Mouse (Mus musculus): ENCODE data around the gene Iqck. TPM values are rescaled to one million over a fixed set of nuclear protein-coding genes. Genes with fewer than 3 reads are reported as not detected.

Gene Iqck
- polyA plus RNA-seq, 1 experiment from 2014 or later, result 3.7 TPM

DNA sequence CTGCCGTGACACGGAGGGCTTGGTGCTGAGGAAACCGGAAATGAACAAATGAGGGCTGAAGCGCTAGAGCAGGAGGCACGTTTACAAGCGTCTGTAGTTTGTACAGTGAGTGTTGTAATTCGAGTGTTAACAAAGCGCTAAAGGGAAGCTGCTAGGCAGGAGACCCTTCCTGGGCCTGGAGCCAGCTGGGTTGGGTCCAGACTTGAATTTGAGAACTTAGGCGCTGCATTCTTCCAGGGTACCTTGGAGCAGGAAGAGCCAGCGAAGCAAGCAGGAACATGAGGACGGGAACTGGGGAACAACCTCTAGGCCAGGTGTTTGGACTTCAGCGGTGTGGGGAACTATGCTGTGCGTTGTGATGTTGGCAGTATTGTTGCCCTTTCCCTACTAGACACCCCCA, 47.4 kb downstream of the Iqck start:
- peak overlapping the region; percentile 45 for H3K27ac ChIP-seq (ENCODE audit: low read length)
- peaks cover 12% of the 10 kb centered on the region for H3K4me1 ChIP-seq (replicated peaks; ENCODE audit: control insufficient read depth, insufficient read depth, low read length)
- no peaks in the 10 kb centered on the region for H3K36me3 ChIP-seq (ENCODE audit: control insufficient read depth, insufficient read depth, low read length)
- H3K9me3 ChIP-seq (ENCODE audit: control insufficient read depth, low read length), result no peaks in the 10 kb centered on the region
- no peak overlapping the region for H3K9ac ChIP-seq (ENCODE audit: low read length)
- WGBS, result 7% methylated on average over 13 of the region's 13 CpGs
- no peaks in the 10 kb centered on the region for H3K27me3 ChIP-seq (ENCODE audit: control insufficient read depth, insufficient read depth, low read depth, low read length)
- peak overlapping the region; percentile 13; the same call in 1 of the 2 replicates for H3K4me3 ChIP-seq (ENCODE audit: low read length)
- ATAC-seq (ENCODE audit: low read depth), result peak; percentile 94
- H3K4me2 ChIP-seq (ENCODE audit: low read depth, low read length), result peak overlapping the region; percentile 43

DNA sequence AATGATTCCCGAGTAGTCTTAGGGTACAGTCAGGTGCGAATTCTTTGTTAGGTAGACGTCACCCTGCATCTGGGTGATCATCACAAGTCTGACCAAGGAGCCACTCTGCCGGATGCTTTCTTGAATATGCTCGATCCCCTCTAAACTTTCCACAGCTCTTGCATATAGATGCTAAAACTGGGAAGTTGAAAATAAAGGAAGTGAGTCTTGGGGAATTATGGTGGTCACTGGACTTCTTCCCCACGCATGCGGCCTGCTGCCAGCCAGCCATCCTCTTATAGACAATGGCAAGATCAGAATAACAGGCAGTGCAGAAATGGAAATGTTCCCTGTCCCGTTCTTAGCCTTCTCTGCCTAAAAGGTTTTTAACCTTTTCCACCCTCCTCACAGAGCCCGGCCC, 48.3 kb downstream of the Iqck start:
- Histone ChIP-seq H3K27ac (ENCODE audit: low read length) (no peak overlapping the region), H3K9me3 (ENCODE audit: control insufficient read depth, low read length) (no peaks in the 10 kb centered on the region), H3K4me2 (ENCODE audit: low read depth, low read length) (no peak overlapping the region), H3K4me3 (ENCODE audit: low read length) (no peak overlapping the region), H3K27me3 (ENCODE audit: control insufficient read depth, insufficient read depth, low read depth, low read length) (no peaks in the 10 kb centered on the region), H3K4me1 (replicated peaks; ENCODE audit: control insufficient read depth, insufficient read depth, low read length) (peaks cover 12% of the 10 kb centered on the region), H3K36me3 (ENCODE audit: control insufficient read depth, insufficient read depth, low read length) (no peaks in the 10 kb centered on the region), H3K9ac (ENCODE audit: low read length) (no peak overlapping the region)
- 83% methylated on average over 9 of the region's 9 CpGs for WGBS
- ATAC-seq (ENCODE audit: low read depth), result no peak

- H3K27ac ChIP-seq (ENCODE audit: low read length), result no peak overlapping the region
- H3K4me3 ChIP-seq (ENCODE audit: low read length), result no peak overlapping the region
- no peak for ATAC-seq (ENCODE audit: low read depth)
- H3K9ac ChIP-seq (ENCODE audit: low read length), result no peak overlapping the region
- no peaks in the 10 kb centered on the region for H3K9me3 ChIP-seq (ENCODE audit: control insufficient read depth, low read length)
- WGBS, result 78% methylated on average over 4 of the region's 4 CpGs
- peaks cover 12% of the 10 kb centered on the region for H3K4me1 ChIP-seq (replicated peaks; ENCODE audit: control insufficient read depth, insufficient read depth, low read length)
- no peaks in the 10 kb centered on the region for H3K36me3 ChIP-seq (ENCODE audit: control insufficient read depth, insufficient read depth, low read length)
- no peaks in the 10 kb centered on the region for H3K27me3 ChIP-seq (ENCODE audit: control insufficient read depth, insufficient read depth, low read depth, low read length)
- H3K4me2 ChIP-seq (ENCODE audit: low read depth, low read length), result no peak overlapping the region
Observed at GRCm38 (mm10) chr7:118904530-118904929, 49.0 kb downstream of the Iqck start.

DNA sequence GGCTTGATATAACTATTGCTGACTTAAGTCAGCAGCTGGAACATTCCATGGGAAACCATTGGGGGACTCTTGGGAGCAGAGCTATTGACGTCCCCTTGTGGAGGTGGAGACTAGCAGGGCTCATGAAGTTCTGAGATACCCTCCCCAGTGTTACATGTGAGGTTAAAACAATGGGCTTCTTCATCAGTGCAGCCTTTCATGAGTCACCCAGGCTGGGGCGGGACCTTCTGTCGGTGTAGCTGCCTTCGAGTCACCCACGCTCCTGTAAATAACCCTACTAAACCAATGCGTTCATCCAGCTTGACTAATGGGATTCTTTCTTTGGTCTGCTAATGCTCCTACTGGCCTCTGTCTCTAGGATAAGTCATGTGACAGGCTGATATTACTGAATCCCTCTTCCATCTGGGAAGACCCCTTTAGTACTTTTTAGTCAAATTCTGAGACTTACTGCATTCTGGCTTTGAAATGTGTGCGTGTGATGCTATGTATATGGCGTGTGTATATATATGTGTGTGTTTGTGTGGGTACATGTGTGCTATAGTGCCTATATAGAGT, 53.5 kb downstream of the Iqck start:
- H3K27ac ChIP-seq (ENCODE audit: low read length), result no peak overlapping the region
- H3K9me3 ChIP-seq (ENCODE audit: control insufficient read depth, low read length), result no peaks in the 10 kb centered on the region
- no peaks in the 10 kb centered on the region for H3K27me3 ChIP-seq (ENCODE audit: control insufficient read depth, insufficient read depth, low read depth, low read length)
- H3K4me2 ChIP-seq (ENCODE audit: low read depth, low read length), result no peak overlapping the region
- no peak overlapping the region for H3K4me3 ChIP-seq (ENCODE audit: low read length)
- no peak overlapping the region for H3K9ac ChIP-seq (ENCODE audit: low read length)
- ATAC-seq (ENCODE audit: low read depth), result no peak
- no peaks in the 10 kb centered on the region for H3K36me3 ChIP-seq (ENCODE audit: control insufficient read depth, insufficient read depth, low read length)
- H3K4me1 ChIP-seq (replicated peaks; ENCODE audit: control insufficient read depth, insufficient read depth, low read length), result no peaks in the 10 kb centered on the region
- WGBS, result 66% methylated on average over 8 of the region's 8 CpGs

GRCm38 (mm10) chr7:118910464-118910863, 54.9 kb downstream of the Iqck start:
- Histone ChIP-seq H3K9me3 (ENCODE audit: control insufficient read depth, low read length) (no peaks in the 10 kb centered on the region), H3K4me2 (ENCODE audit: low read depth, low read length) (no peak overlapping the region), H3K27ac (ENCODE audit: low read length) (no peak overlapping the region), H3K4me3 (ENCODE audit: low read length) (no peak overlapping the region), H3K27me3 (ENCODE audit: control insufficient read depth, insufficient read depth, low read depth, low read length) (no peaks in the 10 kb centered on the region), H3K36me3 (ENCODE audit: control insufficient read depth, insufficient read depth, low read length) (no peaks in the 10 kb centered on the region), H3K4me1 (replicated peaks; ENCODE audit: control insufficient read depth, insufficient read depth, low read length) (no peaks in the 10 kb centered on the region), H3K9ac (ENCODE audit: low read length) (no peak overlapping the region)
- 79% methylated on average over 2 of the region's 2 CpGs for WGBS
- ATAC-seq (ENCODE audit: low read depth), result no peak

GRCm38 (mm10) chr7:118911170-118911569, 55.6 kb downstream of the Iqck start:
- WGBS, result 94% methylated on average over 2 of the region's 2 CpGs
- H3K4me1 ChIP-seq (replicated peaks; ENCODE audit: control insufficient read depth, insufficient read depth, low read length), result no peaks in the 10 kb centered on the region
- no peak overlapping the region for H3K9ac ChIP-seq (ENCODE audit: low read length)
- H3K4me2 ChIP-seq (ENCODE audit: low read depth, low read length), result no peak overlapping the region
- no peak for ATAC-seq (ENCODE audit: low read depth)
- H3K9me3 ChIP-seq (ENCODE audit: control insufficient read depth, low read length), result no peaks in the 10 kb centered on the region
- H3K4me3 ChIP-seq (ENCODE audit: low read length), result no peak overlapping the region
- H3K36me3 ChIP-seq (ENCODE audit: control insufficient read depth, insufficient read depth, low read length), result no peaks in the 10 kb centered on the region
- H3K27ac ChIP-seq (ENCODE audit: low read length), result no peak overlapping the region
- no peaks in the 10 kb centered on the region for H3K27me3 ChIP-seq (ENCODE audit: control insufficient read depth, insufficient read depth, low read depth, low read length)

DNA sequence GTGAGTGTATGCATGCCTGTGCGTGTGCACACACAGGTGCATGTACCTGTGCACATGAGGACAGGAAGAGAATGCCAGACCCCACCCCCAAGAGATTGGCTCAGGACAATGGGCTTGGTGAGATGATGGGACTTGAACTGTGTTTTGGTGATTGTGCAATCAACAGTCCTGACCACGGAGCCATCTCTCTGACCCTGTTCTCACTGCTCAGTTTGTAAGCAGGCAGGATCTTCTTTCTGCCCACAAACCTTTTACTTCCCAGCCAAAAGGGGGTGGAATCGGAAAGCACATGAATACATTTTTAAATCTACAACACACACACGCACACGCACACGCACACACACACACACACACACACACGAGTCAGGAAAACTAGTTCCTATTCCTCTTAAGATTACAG, 56.0 kb downstream of the Iqck start:
- no peak overlapping the region for H3K9ac ChIP-seq (ENCODE audit: low read length)
- no peaks in the 10 kb centered on the region for H3K9me3 ChIP-seq (ENCODE audit: control insufficient read depth, low read length)
- no peak for ATAC-seq (ENCODE audit: low read depth)
- H3K27ac ChIP-seq (ENCODE audit: low read length), result no peak overlapping the region
- no peaks in the 10 kb centered on the region for H3K36me3 ChIP-seq (ENCODE audit: control insufficient read depth, insufficient read depth, low read length)
- WGBS, result 72% methylated on average over 7 of the region's 7 CpGs
- no peaks in the 10 kb centered on the region for H3K27me3 ChIP-seq (ENCODE audit: control insufficient read depth, insufficient read depth, low read depth, low read length)
- no peak overlapping the region for H3K4me2 ChIP-seq (ENCODE audit: low read depth, low read length)
- no peaks in the 10 kb centered on the region for H3K4me1 ChIP-seq (replicated peaks; ENCODE audit: control insufficient read depth, insufficient read depth, low read length)
- no peak overlapping the region for H3K4me3 ChIP-seq (ENCODE audit: low read length)

DNA sequence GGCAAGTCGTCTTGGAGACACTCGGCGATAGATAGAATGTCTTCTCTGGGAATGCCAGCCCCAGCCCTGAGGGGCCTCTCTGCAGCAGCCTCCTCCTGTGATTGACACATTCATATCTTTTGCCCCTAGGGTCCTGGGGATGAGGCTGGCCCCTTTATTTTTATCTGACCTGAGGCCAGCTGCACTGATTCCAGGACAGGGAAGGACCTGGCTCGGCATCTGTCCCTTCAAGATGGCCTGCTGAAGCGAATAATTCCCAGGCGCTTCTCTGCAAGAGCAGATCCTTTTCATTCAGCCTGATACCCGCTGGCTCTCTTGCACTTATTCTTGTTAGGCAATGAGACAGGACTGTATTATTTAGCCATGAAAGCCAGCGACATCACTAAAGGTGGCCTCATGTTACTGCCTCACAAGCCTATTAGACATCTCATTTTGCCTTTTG, 56.5 kb downstream of the Iqck start:
- no peaks in the 10 kb centered on the region for H3K36me3 ChIP-seq (ENCODE audit: control insufficient read depth, insufficient read depth, low read length)
- H3K4me3 ChIP-seq (ENCODE audit: low read length), result no peak overlapping the region
- H3K4me2 ChIP-seq (ENCODE audit: low read depth, low read length), result no peak overlapping the region
- no peak for ATAC-seq (ENCODE audit: low read depth)
- no peaks in the 10 kb centered on the region for H3K27me3 ChIP-seq (ENCODE audit: control insufficient read depth, insufficient read depth, low read depth, low read length)
- no peak overlapping the region for H3K9ac ChIP-seq (ENCODE audit: low read length)
- no peaks in the 10 kb centered on the region for H3K4me1 ChIP-seq (replicated peaks; ENCODE audit: control insufficient read depth, insufficient read depth, low read length)
- no peak overlapping the region for H3K27ac ChIP-seq (ENCODE audit: low read length)
- 71% methylated on average over 8 of the region's 8 CpGs for WGBS
- H3K9me3 ChIP-seq (ENCODE audit: control insufficient read depth, low read length), result no peaks in the 10 kb centered on the region

- no peak for ATAC-seq (ENCODE audit: low read depth)
- H3K9ac ChIP-seq (ENCODE audit: low read length), result no peak overlapping the region
- no peak overlapping the region for H3K27ac ChIP-seq (ENCODE audit: low read length)
- no peaks in the 10 kb centered on the region for H3K36me3 ChIP-seq (ENCODE audit: control insufficient read depth, insufficient read depth, low read length)
- H3K4me2 ChIP-seq (ENCODE audit: low read depth, low read length), result no peak overlapping the region
- no peak overlapping the region for H3K4me3 ChIP-seq (ENCODE audit: low read length)
- H3K4me1 ChIP-seq (replicated peaks; ENCODE audit: control insufficient read depth, insufficient read depth, low read length), result no peaks in the 10 kb centered on the region
- H3K27me3 ChIP-seq (ENCODE audit: control insufficient read depth, insufficient read depth, low read depth, low read length), result no peaks in the 10 kb centered on the region
- WGBS, result 72% methylated on average over 7 of the region's 7 CpGs
- no peaks in the 10 kb centered on the region for H3K9me3 ChIP-seq (ENCODE audit: control insufficient read depth, low read length)
Observed at GRCm38 (mm10) chr7:118914561-118915165, 59.1 kb downstream of the Iqck start.

Data from lung, embryonic 16.5 days (tissue).